Mouse (Mus musculus) megakaryocyte-erythroid progenitor cell, adult 5-6 weeks (primary cell): ENCODE results near the gene Ubac1. TPM values are rescaled to one million over a fixed set of nuclear protein-coding genes. Genes with fewer than 3 reads are reported as not detected.

ENCODE experiments used
- ATAC-seq: replicated peaks from 2 replicates; pipeline ENCODE4 v1.8.0; 2016; ENCODE audit warnings: mild to moderate bottlenecking, inconsistent platforms; ENCODE audit not compliant: severe bottlenecking, poor library complexity, low FRiP score, low TSS enrichment
- total RNA-seq, 2 experiments: library from RNA; stranded (forward) in 1 of 2; stranded (reverse) in 1 of 2; fragments of 200-1000, 215-1000 nt in 1 of 2; fragments of >200 nt in 1 of 2; fragmentation: Nextera tagmentation in 1 of 2; gene quantifications; 2 replicates each; pipeline ENCODE4 v1.2.3; 2014 to 2017

Ubac1 gene
- total RNA-seq, 2 experiments from 2014 or later, result 151 to 185 TPM

DNA sequence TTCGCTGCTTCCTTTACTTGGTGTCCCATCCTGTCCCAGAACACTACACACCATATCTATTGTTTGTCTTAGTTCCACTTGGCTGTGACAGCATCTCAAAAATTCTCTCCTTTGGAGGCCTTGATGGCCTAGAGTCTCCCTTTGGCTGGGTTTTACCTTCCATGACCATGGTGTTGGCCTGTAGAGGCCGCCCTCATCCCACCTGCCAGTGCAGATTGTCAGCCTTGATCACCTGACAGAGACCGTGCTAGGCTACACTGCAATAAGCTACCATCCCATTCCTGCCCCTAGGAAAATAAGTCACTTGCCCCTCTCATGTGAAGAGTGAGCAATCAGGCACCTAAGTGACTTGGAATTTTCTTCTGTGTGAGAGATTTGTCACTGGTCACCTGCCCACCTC is 8.7 kb upstream of the Ubac1 start:
- no peak for ATAC-seq

GRCm38 (mm10) chr2:26024138-26025075 is 2.9 kb upstream of the Ubac1 start:
- ATAC-seq, result peak; percentile 31; the same call in 1 of the 2 replicates

- ATAC-seq, result no peak
Measured at GRCm38 (mm10) chr2:26022626-26023025, 1.1 kb upstream of the Ubac1 start.

DNA sequence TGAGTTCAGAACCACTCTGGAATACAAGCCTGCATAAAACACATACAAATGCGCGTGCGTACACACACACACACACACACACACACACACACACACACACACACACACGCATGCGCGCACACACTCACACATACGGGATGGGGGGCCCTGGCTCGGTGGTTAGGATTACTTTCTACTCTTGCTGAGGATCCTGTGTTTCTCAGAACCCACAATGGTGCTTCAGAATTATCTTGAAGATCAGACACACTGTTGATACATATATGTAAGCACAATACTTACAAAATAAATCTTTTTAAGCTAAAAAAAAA is 665 bp upstream of the Ubac1 start:
- no peak for ATAC-seq

- ATAC-seq, result peak; percentile 46
Measured at GRCm38 (mm10) chr2:26020714-26021560, 610 bp downstream of the Ubac1 start.

DNA sequence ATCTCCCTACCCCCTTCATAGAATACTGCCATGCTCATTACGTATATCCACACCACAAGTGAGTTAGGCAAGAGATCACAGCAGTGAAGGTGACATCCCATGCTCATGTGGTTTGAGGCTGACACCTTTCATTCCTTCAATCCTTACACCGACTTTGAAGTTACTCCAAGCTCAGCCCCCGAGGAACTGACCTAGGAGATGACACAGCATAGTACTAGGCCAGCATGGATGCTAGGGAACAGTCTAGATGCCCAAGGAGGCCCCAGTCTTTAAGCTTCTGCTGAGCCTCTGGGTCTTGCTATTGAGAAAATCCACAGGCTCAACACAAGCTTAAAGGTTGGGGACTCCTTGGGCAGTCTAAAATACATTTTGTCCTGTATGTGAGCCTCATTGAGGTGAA is 1.6 kb downstream of the Ubac1 start:
- no peak for ATAC-seq

DNA sequence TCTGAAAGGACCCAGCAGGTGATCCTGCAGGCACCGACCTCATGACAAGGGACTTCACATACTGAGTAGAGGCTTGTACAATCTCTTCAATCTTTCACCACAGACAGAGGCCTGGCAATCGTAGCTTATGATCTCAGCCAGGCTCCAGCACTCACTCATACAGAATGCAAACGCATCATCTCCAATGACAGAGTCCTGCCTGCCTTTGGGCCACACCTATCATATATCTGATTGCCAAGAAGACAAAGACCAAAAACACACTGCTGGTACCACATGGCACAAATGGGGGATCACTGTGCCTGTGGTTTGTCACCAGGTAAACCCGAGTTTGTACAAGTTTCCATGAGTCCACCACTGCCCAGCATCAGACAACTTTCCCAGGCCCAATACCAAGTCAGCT is 4.2 kb downstream of the Ubac1 start:
- no peak for ATAC-seq

GRCm38 (mm10) chr2:26013674-26014073 is 7.9 kb downstream of the Ubac1 start:
- peak; percentile 89 for ATAC-seq

DNA sequence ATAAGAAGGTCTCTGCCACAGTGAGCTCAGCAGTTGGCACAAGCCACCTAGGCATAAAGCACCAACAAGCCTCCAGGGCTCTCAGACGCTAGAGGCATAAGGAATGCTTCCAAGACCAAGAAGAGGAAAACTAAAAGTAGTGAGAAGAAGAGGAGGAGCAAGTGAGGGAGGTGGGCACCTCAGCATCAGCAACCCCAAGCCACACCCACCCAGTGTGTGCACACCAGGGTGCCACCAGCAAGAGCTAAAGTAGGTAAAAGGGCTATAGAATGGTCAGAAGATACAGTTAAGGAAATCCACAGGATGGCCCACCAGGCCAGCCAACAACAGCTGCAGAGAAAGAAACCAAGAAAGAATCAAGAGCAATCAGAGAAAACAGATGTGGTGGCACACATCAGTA is 10.1 kb downstream of the Ubac1 start:
- ATAC-seq, result no peak

DNA sequence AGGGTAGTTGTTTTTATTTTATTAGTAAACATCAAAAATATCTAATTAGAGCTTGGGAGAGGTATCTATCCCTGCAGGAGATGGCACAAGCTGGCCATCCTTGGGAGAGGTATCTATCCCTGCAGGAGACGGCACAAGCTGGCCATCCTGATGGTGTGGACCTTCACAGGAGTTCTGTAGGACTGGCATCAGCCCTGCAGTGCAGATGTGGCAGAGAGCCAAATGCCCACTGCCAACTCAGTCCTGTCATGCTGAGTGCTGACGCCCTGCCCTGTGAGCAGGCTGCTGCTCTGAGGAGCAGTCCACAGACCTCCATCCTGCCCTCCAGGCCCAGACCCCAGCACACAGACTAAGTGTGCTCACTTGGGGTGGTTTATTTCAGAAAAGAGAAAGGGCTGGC is 19.5 kb downstream of the Ubac1 start:
- no peak for ATAC-seq

DNA sequence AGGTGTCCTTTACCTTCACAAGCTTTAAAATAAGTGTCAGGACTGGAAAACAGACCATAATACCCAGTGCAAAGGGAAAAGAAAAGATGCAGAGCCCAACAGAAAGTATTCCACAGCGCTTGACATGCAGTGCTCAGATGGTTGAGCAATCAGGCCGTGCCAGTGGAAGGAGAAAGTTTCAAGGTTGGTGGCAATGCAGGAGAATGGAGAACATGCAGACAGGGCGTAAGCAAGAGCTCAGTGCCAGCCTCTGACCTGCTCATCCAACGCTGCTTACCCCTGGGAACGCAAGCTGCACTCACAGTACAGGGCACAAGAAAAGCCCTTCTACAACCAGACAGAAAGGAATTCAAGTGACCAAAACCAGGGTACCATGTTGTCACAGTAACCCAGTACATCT is 20.4 kb downstream of the Ubac1 start:
- ATAC-seq, result no peak

- ATAC-seq, result no peak
Measured at GRCm38 (mm10) chr2:25997716-25998115, 23.8 kb downstream of the Ubac1 start.

DNA sequence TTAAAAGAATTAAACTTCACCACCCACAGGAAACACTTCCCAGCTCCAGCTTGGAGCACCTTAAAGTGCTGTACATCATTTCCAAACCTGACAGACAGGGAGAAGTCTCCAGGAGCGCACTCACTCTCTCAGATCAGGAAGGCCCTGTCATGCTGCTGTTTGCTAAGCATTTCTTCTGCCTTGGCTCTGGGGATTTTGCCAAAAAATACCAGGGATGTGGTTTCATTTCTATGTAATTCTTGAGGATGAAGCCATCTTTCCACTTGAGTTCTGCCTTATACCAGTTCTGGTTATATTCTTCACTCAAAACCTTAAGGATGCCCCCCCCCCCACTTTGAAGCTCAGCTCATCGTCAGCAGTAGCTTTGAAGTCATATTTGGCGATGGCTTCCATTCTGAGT is 26.8 kb downstream of the Ubac1 start:
- no peak for ATAC-seq

DNA sequence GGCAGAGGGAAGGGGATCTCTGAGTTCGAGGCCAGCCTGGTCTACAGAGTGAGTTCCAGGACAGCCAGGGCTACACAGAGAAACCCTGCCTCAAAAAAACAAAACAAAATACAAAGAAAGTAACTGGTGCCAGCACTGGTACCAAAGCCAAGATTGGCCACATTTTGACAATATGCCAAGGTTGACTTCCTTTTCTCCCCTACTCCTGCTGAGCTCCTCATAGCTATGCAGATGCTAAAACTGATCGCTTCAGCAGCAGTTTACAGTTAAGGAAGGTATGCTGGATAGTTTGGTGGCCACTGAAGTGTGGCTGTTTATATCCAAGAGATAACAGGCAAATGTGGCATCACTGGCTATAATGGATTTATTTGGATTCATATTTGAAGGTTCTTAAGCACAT is 29.3 kb downstream of the Ubac1 start:
- ATAC-seq, result peak; percentile 52

DNA sequence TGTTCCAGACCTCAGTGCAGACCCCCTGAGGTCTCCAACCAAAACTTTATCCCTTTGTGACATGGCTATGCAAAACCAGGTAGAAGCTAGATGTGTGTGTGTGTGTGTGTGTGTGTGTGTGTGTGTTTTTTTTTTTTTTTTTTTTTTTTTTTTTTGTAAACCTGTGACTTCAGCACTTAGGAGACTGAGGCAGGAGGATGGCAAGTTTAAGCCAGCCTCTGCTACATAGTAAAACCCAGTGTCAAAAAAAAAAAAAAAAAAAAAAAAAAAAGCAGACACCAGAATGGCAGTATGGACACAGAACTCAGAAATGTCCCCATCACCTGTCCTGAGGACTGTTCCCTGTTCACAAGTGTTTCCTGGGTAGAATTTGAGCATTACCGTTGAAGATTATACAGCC is 31.9 kb downstream of the Ubac1 start:
- ATAC-seq, result no peak

DNA sequence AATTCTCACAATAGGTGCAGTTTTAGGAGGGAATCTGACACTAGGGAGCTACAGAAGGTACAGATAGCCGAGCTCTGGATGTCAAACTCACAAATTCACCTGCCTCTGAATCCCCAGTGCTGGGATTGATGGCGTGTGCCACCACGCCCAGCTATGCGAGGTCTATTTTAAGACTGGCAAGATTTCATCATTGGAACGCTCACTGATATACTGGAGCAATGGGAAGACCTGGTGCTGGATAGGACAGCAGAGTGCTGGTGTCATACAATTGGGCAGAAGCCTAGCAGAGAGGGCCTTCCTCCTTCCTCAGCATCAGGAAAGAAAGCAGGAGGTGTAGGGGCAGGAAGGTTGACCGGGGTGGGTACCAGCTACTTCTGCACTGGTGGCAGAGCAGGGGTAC is 33.7 kb downstream of the Ubac1 start:
- no peak for ATAC-seq

DNA sequence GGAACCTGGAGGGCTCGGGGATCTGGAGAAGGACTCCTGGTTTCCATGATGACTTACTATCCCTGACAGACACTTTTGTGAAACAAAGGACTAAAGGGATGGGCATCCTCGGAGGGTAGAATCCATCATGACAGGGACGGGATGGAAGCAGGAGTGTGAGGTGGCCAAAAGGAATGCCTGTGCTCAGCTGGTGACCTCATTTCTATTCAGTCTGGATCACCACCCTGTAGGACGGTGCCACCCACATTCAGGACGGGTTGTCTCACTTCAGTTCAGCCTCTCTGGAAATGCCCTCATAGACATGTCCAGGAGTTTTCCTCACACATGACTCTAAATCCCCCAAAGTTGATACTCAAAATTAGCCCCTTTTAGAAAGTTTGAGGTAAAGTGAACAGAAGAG is 34.9 kb downstream of the Ubac1 start:
- no peak for ATAC-seq

DNA sequence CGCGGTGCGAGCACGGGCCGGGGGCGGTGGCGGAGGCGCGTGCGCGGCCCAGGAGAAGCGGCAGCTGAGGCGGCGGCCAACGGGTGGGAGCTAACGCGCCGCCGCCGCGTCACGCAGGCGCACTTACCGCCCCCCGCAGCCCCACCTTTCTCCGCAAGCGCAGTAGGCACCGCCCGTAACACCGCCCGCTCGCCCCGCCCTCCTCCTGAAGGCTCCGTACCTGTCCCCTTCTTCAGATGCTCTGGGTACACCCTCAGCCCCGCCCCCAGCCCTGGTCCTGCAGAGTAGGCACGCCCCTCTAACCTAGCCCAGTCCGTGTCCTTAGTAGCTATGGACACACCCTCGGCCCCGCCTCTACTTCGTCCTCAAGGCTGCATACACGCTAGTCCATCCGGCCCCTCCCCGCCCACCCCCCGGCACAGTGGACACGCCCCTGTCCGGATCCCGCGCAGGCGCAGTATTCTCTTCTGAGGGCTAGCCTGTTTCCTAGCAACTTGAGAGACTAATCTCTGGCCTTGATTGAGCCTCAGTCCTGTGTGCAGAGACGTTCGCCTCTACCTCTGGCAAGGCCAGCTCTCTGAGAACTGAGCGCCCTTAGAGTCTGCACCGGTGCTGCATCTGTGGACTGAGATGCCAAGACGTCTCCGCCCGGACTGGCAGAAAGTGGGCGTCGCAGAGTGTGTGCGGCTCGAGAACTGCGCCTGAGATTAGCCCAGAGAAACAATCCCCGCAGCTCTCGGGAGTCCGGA is 38.2 kb downstream of the Ubac1 start, which contains the start of gene Camsap1:
Camsap1 (minus strand) TSS at position 124 of the 749 bp plus-strand sequence.
- peak; percentile 96 for ATAC-seq

DNA sequence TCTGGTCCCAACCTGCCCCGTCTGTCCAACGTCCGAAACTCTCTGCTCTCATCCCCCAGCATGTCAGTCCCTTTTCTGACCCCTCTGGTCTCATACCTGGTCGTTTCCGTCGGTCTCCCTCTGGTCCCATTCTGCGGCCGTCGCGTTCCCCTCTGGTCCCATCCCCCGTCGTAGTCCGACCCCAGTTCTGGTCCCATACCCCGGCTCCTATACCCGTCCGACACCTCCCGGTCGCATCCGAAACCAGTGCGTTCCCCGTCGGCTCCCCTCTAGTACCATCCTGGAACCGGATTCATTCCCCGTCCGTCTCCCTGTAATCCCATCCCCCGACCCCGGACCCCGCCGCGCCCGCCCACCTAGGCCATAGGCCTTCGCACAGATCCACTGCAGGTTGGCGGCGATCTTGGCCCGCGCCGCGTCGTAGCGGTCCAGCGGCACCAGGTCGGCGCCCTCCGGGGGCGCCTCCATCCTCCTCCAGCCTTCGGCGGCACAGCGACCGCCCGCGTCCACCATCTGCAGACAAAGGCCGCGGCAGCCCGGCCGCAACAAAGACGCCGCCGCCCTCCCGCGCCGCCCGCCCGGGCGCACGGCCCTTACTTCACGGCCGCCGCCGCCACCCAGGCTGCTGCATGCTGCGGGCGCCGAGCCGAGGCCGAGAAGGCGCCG is 39.0 kb downstream of the Ubac1 start:
- no peak for ATAC-seq
